In the genomic region with DNA sequence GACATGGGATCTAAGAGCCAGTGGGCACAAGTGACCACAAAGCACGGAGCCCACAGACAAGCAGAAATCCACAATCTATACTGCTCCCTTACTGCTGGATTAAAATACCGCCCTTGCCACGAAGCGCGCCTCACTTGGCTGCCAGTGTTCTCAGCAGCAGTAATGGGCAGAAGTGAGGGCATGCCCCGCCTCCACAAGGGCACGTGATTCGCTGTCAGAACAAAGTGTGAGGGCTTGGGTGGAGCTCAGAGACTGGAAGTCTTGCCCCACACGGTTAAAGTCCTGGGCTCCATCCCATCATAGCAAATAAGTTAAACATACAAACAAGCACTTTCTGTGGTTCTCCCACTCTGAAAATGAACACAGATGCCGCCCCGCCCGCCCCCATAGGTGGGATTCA, we compare ENCODE assay signal across 8 mouse cellular contexts. TPM values are rescaled to one million over a fixed set of nuclear protein-coding genes. Genes with fewer than 3 reads are reported as not detected.
DNase-seq lines count a peak whose midpoint lies in the region; ATAC-seq and TF ChIP-seq lines count a peak whose summit lies in the region.

No protein-coding gene starts in this region.

- H3K4me3 ChIP-seq in embryonic facial prominence, embryonic 10.5 days: peak overlapping the region; percentile 32
- H3K4me3 ChIP-seq in hindbrain, postnatal 0 days (ENCODE audit: low read length): no peak overlapping the region
- H3K4me3 ChIP-seq in liver, embryonic 13.5 days (replicated peaks): 0 out of 2 replicates have a peak overlapping the region, but pooled peaks have one; percentile 20

- no peak overlapping the region for H3K27ac ChIP-seq in embryonic facial prominence, embryonic 10.5 days (replicated peaks)
- H3K27ac ChIP-seq in hindbrain, postnatal 0 days: no peak overlapping the region
- no peak overlapping the region for H3K27ac ChIP-seq in liver, embryonic 13.5 days

- 3% methylated on average over 12 of the region's 12 CpGs for WGBS in embryonic facial prominence, embryonic 10.5 days
- 6% methylated on average over 12 of the region's 12 CpGs for WGBS in hindbrain, postnatal 0 days
- 4% methylated on average over 12 of the region's 12 CpGs for WGBS in liver, embryonic 13.5 days (ENCODE audit: insufficient replicate concordance)

- H3K4me1 ChIP-seq in embryonic facial prominence, embryonic 10.5 days: peaks cover 31% of the 10 kb centered on the region
- H3K4me1 ChIP-seq in hindbrain, postnatal 0 days (ENCODE audit: insufficient read depth, low read length): peaks cover 13% of the 10 kb centered on the region
- H3K4me1 ChIP-seq in liver, embryonic 13.5 days (replicated peaks): peaks cover 29% of the 10 kb centered on the region

- H3K4me2 ChIP-seq in hindbrain, postnatal 0 days (ENCODE audit: low read depth, low read length): 0 out of 2 replicates have a peak overlapping the region, but pooled peaks have one; percentile 23
- peak overlapping the region; percentile 43 for H3K4me2 ChIP-seq in liver, embryonic 13.5 days

- H3K27me3 ChIP-seq in embryonic facial prominence, embryonic 10.5 days (replicated peaks; ENCODE audit: low read depth, poor library complexity, severe bottlenecking): peaks cover 100% of the 10 kb centered on the region
- peaks cover 54% of the 10 kb centered on the region for H3K27me3 ChIP-seq in hindbrain, postnatal 0 days (ENCODE audit: insufficient read depth, low read length)
- peaks cover 92% of the 10 kb centered on the region for H3K27me3 ChIP-seq in liver, embryonic 13.5 days

- no peak overlapping the region for H3K9ac ChIP-seq in hindbrain, postnatal 0 days (replicated peaks; ENCODE audit: low read length)
- no peak overlapping the region for H3K9ac ChIP-seq in liver, embryonic 13.5 days

- no peak for ATAC-seq in hindbrain, postnatal 0 days
- peak; percentile 58 for ATAC-seq in liver, embryonic 13.5 days (ENCODE audit: low read depth)

- no peaks in the 10 kb centered on the region for H3K36me3 ChIP-seq in embryonic facial prominence, embryonic 10.5 days (replicated peaks)
- H3K36me3 ChIP-seq in hindbrain, postnatal 0 days (ENCODE audit: insufficient read depth, low read length): no peaks in the 10 kb centered on the region
- no peaks in the 10 kb centered on the region for H3K36me3 ChIP-seq in liver, embryonic 13.5 days

- no peak for TF ChIP-seq CTCF in hindbrain, postnatal 0 days (IDR thresholded peaks at IDR 0.05; ENCODE audit: low read depth)

- peak; percentile 21 to 22 for DNase-seq in right cerebral cortex, adult 2 months (ENCODE audit: low spot score in 2 of 2)
- DNase-seq in right cerebral cortex, postnatal 14 days: no peak
- peak; percentile 53 for DNase-seq in embryonic facial prominence, embryonic 10.5 days (ENCODE audit: low spot score)
- no peak for DNase-seq in hindbrain, postnatal 0 days (ENCODE audit: low spot score)
- DNase-seq in liver, embryonic 13.5 days: peak; percentile 37
- DNase-seq in neural tube, embryonic 10.5 days (ENCODE audit: extremely low spot score, low spot score): peak; percentile 36
- no peak for DNase-seq in layer of hippocampus, postnatal 14 days (ENCODE audit: low spot score in 2 of 2)
- DNase-seq in left cerebral cortex, adult 8-10 months (ENCODE audit: low spot score in 2 of 2): no peak

- H3K9me3 ChIP-seq in embryonic facial prominence, embryonic 10.5 days: no peaks in the 10 kb centered on the region
- H3K9me3 ChIP-seq in hindbrain, postnatal 0 days (ENCODE audit: low read length): no peaks in the 10 kb centered on the region
- H3K9me3 ChIP-seq in liver, embryonic 13.5 days (replicated peaks): no peaks in the 10 kb centered on the region

RNA-seq across cellular contexts. Expression of gene Oxt, which starts 1.7 kb away (rescaled TPM):
- polyA plus RNA-seq in embryonic facial prominence, embryonic 10.5 days (2016; fragmentation: Nextera tagmentation; extraction: Ambion mirVana): not detected in 2 replicates
- 4.9 TPM in 1 of 2 replicates, not detected in the other for total RNA-seq in hindbrain, postnatal 0 days (2014; rRNA removed)
- not detected in 2 replicates for polyA plus RNA-seq in hindbrain, postnatal 0 days (2015; fragmentation: Nextera tagmentation; extraction: Ambion mirVana)
- not detected in 2 replicates for polyA plus RNA-seq in liver, embryonic 13.5 days (2015; fragmentation: Nextera tagmentation; extraction: Ambion mirVana)
- not detected for total RNA-seq in layer of hippocampus, postnatal 14 days (2021)
- total RNA-seq in left cerebral cortex, adult 8-10 months (2022): 1 to 10 TPM in 3 of 4 experiments, under 1 TPM in 1; 0.78 to 8.8 (median 2.9) TPM

RNA-seq across cellular contexts. Expression of gene Avp, which starts 4.7 kb away (rescaled TPM):
- polyA plus RNA-seq in embryonic facial prominence, embryonic 10.5 days (2016; fragmentation: Nextera tagmentation; extraction: Ambion mirVana): not detected in 2 replicates
- 0.78 and 1.5 TPM in 2 replicates for total RNA-seq in hindbrain, postnatal 0 days (2014; rRNA removed)
- 0.45 and 0.73 TPM in 2 replicates for polyA plus RNA-seq in hindbrain, postnatal 0 days (2015; fragmentation: Nextera tagmentation; extraction: Ambion mirVana)
- polyA plus RNA-seq in liver, embryonic 13.5 days (2015; fragmentation: Nextera tagmentation; extraction: Ambion mirVana): not detected in 2 replicates
- total RNA-seq in layer of hippocampus, postnatal 14 days (2021): 1 to 10 TPM in 1 of 2 experiments, not detected in 1; 2.1 TPM
- total RNA-seq in left cerebral cortex, adult 8-10 months (2022): 10 to 100 TPM in 2 of 4 experiments, 1 to 10 TPM in 2; 5.0 to 23.8 (median 11.3) TPM

RNA-seq across cellular contexts. Expression of gene Mrps26, which starts 14.1 kb away (rescaled TPM):
- polyA plus RNA-seq in embryonic facial prominence, embryonic 10.5 days (2016; fragmentation: Nextera tagmentation; extraction: Ambion mirVana): 83.7 and 86.4 TPM in 2 replicates
- 67.7 and 75.4 TPM in 2 replicates for total RNA-seq in hindbrain, postnatal 0 days (2014; rRNA removed)
- polyA plus RNA-seq in hindbrain, postnatal 0 days (2015; fragmentation: Nextera tagmentation; extraction: Ambion mirVana): 115 and 120 TPM in 2 replicates
- polyA plus RNA-seq in liver, embryonic 13.5 days (2015; fragmentation: Nextera tagmentation; extraction: Ambion mirVana): 65.7 and 68.3 TPM in 2 replicates
- total RNA-seq in layer of hippocampus, postnatal 14 days (2021): 10 to 100 TPM; 80.2 to 82.6 TPM
- total RNA-seq in left cerebral cortex, adult 8-10 months (2022): 10 to 100 TPM; 70.7 to 79.2 (median 72.7) TPM

RNA-seq across cellular contexts. Expression of gene Fastkd5, which starts 52.2 kb away (rescaled TPM):
- 23.3 and 25.5 TPM in 2 replicates for polyA plus RNA-seq in embryonic facial prominence, embryonic 10.5 days (2016; fragmentation: Nextera tagmentation; extraction: Ambion mirVana)
- total RNA-seq in hindbrain, postnatal 0 days (2014; rRNA removed): 7.0 and 7.9 TPM in 2 replicates
- polyA plus RNA-seq in hindbrain, postnatal 0 days (2015; fragmentation: Nextera tagmentation; extraction: Ambion mirVana): 6.0 and 6.6 TPM in 2 replicates
- polyA plus RNA-seq in liver, embryonic 13.5 days (2015; fragmentation: Nextera tagmentation; extraction: Ambion mirVana): 12.0 and 16.8 TPM in 2 replicates
- total RNA-seq in layer of hippocampus, postnatal 14 days (2021): 1 to 10 TPM; 8.1 to 8.2 TPM
- total RNA-seq in left cerebral cortex, adult 8-10 months (2022): 1 to 10 TPM; 6.5 to 9.2 (median 7.3) TPM

RNA-seq across cellular contexts. Expression of gene Ubox5, which starts 52.2 kb away (rescaled TPM):
- 21.3 and 21.6 TPM in 2 replicates for polyA plus RNA-seq in embryonic facial prominence, embryonic 10.5 days (2016; fragmentation: Nextera tagmentation; extraction: Ambion mirVana)
- total RNA-seq in hindbrain, postnatal 0 days (2014; rRNA removed): 6.8 TPM in 2 replicates
- polyA plus RNA-seq in hindbrain, postnatal 0 days (2015; fragmentation: Nextera tagmentation; extraction: Ambion mirVana): 5.9 and 6.2 TPM in 2 replicates
- polyA plus RNA-seq in liver, embryonic 13.5 days (2015; fragmentation: Nextera tagmentation; extraction: Ambion mirVana): 6.2 and 6.5 TPM in 2 replicates
- 1 to 10 TPM; 7.3 to 8.5 TPM for total RNA-seq in layer of hippocampus, postnatal 14 days (2021)
- total RNA-seq in left cerebral cortex, adult 8-10 months (2022): 10 to 100 TPM; 11.7 to 14.7 (median 12.5) TPM

Comparison
In these comparisons a context has a peak if more than half of its experiments do, and no peak if none do; other contexts are left out.
1. DNase-seq: peak in right cerebral cortex, adult 2 months (2 of 2), embryonic facial prominence, embryonic 10.5 days (single experiment), liver, embryonic 13.5 days (single experiment) and neural tube, embryonic 10.5 days (single experiment); none in right cerebral cortex, postnatal 14 days (single experiment), hindbrain, postnatal 0 days (single experiment), layer of hippocampus, postnatal 14 days (0 of 2) and left cerebral cortex, adult 8-10 months (0 of 2).